Mouse (Mus musculus) lung, adult 2 months (tissue): ENCODE measurements around the gene Itga6.

ENCODE experiments used
- CTCF ChIP-seq: fragments of 200-500 bp; IDR thresholded peaks from 2 replicates; pipeline ENCODE4 v1.5.1; 2011; ENCODE audit warnings: mild to moderate bottlenecking, low read length, control low read depth; ENCODE audit not compliant: insufficient read depth
- POLR2A ChIP-seq: fragments of 200-500 bp; IDR thresholded peaks from 2 replicates; pipeline ENCODE4 v1.6.1; 2011; ENCODE audit warnings: low read depth, mild to moderate bottlenecking, control low read depth, low read length, borderline replicate concordance; ENCODE audit errors: extremely low read depth

GRCm38 (mm10) chr2:71895596-71896286, 150.3 kb downstream of the Itga6 start:
- TF ChIP-seq CTCF (no peak), POLR2A (no peak)
